Mouse (Mus musculus) kidney, embryonic 16.5 days (tissue): ENCODE data around the gene Flywch1. TPM values are rescaled to one million over a fixed set of nuclear protein-coding genes. Genes with fewer than 3 reads are reported as not detected.

ENCODE experiments used
- ATAC-seq: fragments of 200-750 bp; cut with Nextera tagmentation; 2 replicates; pipeline ENCODE4 v1.8.0; 2017; ENCODE audit warnings: moderate TSS enrichment; ENCODE audit not compliant: low FRiP score, low TSS enrichment
- H3K27ac ChIP-seq: fragments of 300-500 bp; sonication (generic); 2 replicates; pipeline ENCODE4 v1.5.1; 2014; ENCODE audit warnings: low read length
- H3K27me3 ChIP-seq: fragments of 300-500 bp; sonication (generic); 2 replicates; pipeline ENCODE4 v1.6.1; 2014; ENCODE audit warnings: low read length, control low read depth, mixed read lengths; ENCODE audit not compliant: insufficient read depth
- H3K36me3 ChIP-seq: fragments of 300-500 bp; sonication (generic); 2 replicates; pipeline ENCODE4 v1.6.1; 2014; ENCODE audit warnings: low read length, control low read depth, mixed read lengths; ENCODE audit not compliant: insufficient read depth
- H3K4me1 ChIP-seq: fragments of 300-500 bp; sonication (generic); 2 replicates; pipeline ENCODE4 v1.6.1; 2014; ENCODE audit warnings: low read length, control low read depth, mixed read lengths; ENCODE audit not compliant: insufficient read depth
- H3K4me2 ChIP-seq: fragments of 300-500 bp; sonication (generic); replicated peaks from 2 replicates; pipeline ENCODE4 v1.6.1; 2014; ENCODE audit warnings: low read depth, low read length
- H3K4me3 ChIP-seq: fragments of 300-500 bp; sonication (generic); 2 replicates; pipeline ENCODE4 v1.5.1; 2014; ENCODE audit warnings: mild to moderate bottlenecking, low read length
- H3K9ac ChIP-seq: fragments of 300-500 bp; sonication (generic); replicated peaks from 2 replicates; pipeline ENCODE4 v1.6.1; 2014; ENCODE audit warnings: low read length
- H3K9me3 ChIP-seq: fragments of 300-500 bp; sonication (generic); 2 replicates; pipeline ENCODE4 v1.6.1; 2016; ENCODE audit warnings: low read length, control low read depth
- WGBS: fragments of 180-500 bp; shearing (Covaris S2); extraction: QIAGEN DNeasy Blood & Tissue Kit; methylation state at CpG from one replicate; pipeline ENCODE4 v1.1.7; 2014; 5-methylcytosine and 5-hydroxymethylcytosine counted together
- polyA plus RNA-seq: library from polyadenylated mRNA; unstranded; fragments of >200 nt; fragmentation: Nextera tagmentation; extraction: Ambion mirVana; gene quantifications from 2 replicates; pipeline ENCODE4 v1.2.1, GENCODE M21; 2015

Gene Flywch1
- polyA plus RNA-seq, 1 experiment from 2014 or later, result 104 TPM

DNA sequence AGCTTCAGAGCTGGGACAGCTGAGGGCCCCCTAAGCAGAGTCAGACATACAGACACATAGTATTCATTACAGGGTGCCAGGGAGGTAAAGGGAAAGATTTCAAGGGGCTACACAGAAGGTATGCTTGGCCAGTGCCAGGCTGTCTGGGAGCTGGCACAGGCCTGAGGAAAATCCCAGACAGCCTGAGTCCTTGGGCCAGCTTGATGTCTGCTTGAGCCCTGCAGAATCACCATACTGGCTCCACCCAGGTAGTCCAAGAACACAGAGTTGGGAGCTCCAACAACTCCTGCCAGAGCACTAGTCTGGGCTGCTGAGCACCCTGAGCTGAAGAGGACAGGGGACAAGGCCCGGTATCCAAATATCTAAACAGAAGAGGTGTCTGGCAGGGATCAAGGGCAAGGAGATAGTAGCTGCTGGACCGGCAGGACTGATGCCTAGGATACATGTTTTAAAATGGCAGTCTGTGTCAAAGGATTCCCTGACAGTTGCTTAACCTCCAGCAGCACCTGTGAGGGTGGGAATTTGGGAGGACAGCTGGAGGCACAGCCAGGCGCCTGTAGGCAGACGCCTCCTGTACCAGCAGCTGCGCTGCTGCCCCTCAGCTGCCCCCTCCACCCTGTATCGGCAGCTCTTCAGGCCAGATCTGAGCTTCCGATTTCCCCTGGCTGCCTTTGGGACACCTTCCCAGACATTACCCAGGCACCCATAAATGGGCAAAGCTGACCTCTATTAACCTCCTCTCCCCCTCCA lies 48.9 kb downstream of the Flywch1 start, which contains the start of gene 1520401A03Rik:
Gene 1520401A03Rik (minus strand): TSS at position 408 of the 750 bp plus-strand sequence.
- Histone ChIP-seq H3K9ac (no peak within 1 kb of the TSS), H3K27me3 (no peaks in the 10 kb centered on the region), H3K4me3 (no peak within 1 kb of the TSS), H3K36me3 (no peaks in the 10 kb centered on the region), H3K4me1 (peaks cover 12% of the 10 kb centered on the region), H3K27ac (no peak within 1 kb of the TSS), H3K4me2 (no peak within 1 kb of the TSS), H3K9me3 (no peaks in the 10 kb centered on the region)
- ATAC-seq, result no peak
- 75% methylated on average over 7 of the region's 7 CpGs for WGBS

DNA sequence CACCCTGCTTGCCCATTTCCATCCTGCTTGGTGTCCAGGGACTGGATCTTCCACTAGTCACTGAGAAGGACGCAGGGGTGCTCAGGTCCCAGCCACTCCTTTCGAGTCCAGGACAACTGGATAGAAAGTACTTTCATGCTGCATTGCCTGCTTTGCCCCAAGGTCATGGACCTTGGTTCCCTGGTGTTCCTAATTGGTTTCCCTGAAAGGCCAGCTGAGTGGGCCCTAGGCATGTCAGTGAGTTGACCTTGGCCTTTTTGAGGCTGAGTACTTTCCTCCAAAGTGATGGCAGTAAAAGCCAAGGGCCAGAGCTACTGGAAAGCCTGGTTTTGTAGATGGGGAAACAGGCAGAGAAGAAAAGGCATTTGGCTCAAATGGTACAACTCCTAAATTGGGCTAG lies 49.5 kb downstream of the Flywch1 start:
- no peak overlapping the region for H3K9ac ChIP-seq
- no peak for ATAC-seq
- H3K4me1 ChIP-seq, result peaks cover 6% of the 10 kb centered on the region
- H3K36me3 ChIP-seq, result no peaks in the 10 kb centered on the region
- H3K27ac ChIP-seq, result no peak overlapping the region
- no peak overlapping the region for H3K4me2 ChIP-seq
- H3K9me3 ChIP-seq, result no peaks in the 10 kb centered on the region
- H3K27me3 ChIP-seq, result no peaks in the 10 kb centered on the region
- no peak overlapping the region for H3K4me3 ChIP-seq
- WGBS, result 84% methylated on average over 2 of the region's 2 CpGs

DNA sequence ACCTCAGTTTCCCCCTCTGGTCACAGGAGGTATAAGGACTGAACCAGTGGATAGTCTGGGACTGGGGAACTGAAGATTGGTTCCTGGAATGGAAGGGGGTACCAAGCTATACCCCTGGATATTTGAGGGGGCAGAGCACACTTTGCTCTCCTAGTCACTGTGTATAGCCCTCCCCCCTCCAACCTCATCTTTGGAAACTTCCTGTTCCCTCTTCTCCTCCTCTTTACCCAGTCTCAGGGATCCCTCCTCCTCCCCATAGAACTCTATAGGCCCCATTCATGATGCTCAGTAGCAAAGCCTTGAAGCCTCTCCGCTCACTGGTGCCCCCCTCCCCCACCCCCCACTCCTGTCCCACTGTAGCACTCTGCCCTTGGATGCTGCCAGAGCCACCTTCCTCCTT lies 51.9 kb downstream of the Flywch1 start:
- H3K27ac ChIP-seq, result no peak overlapping the region
- no peak overlapping the region for H3K9ac ChIP-seq
- ATAC-seq, result no peak
- no peaks in the 10 kb centered on the region for H3K36me3 ChIP-seq
- H3K4me1 ChIP-seq, result no peaks in the 10 kb centered on the region
- no peak overlapping the region for H3K4me3 ChIP-seq
- H3K9me3 ChIP-seq, result no peaks in the 10 kb centered on the region
- H3K4me2 ChIP-seq, result no peak overlapping the region
- H3K27me3 ChIP-seq, result no peaks in the 10 kb centered on the region
- 38% methylated on average over 1 of the region's 1 CpGs for WGBS

DNA sequence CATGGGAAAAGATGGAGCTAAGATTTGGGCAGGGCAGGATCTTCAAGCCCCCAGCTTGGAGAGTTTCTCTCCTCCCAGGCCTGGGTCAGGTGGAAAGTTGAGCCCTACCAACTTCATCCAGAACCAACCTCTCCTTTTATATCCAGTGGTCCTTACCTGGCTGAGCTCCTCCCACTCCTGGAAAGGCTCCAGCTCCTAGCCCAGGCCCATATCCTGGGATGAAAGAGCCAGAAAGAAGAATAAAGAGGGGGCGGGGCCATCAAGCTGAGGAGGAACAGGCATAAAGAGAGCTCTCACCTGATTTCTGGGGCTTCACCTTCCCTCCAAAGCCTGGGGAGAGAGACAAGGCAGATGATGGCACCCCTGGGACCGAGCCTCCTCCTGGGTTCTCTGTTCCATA lies 54.4 kb downstream of the Flywch1 start:
- 61% methylated on average over 2 of the region's 2 CpGs for WGBS
- H3K36me3 ChIP-seq, result no peaks in the 10 kb centered on the region
- H3K4me3 ChIP-seq, result no peak overlapping the region

DNA sequence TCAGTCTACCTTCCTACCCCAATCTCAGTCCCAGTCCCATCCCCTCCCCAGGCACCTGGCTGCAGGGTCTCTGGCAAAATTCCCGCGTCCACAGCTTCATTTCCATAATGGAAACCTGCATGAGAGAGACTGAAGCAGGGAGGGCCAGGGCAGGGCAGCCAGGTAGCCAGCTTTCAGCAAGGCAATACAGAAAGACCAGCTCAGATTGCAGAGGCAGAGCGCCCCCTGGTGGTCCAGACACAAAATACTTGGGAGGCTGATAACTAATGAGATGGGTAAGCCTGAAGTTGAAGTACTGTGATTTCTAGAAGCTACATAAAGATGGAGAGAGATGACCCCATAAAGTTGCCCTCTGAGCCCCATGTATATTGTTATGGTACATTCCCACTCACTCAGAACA lies 65.2 kb downstream of the Flywch1 start:
- no peak overlapping the region for H3K4me3 ChIP-seq
- no peaks in the 10 kb centered on the region for H3K9me3 ChIP-seq
- H3K36me3 ChIP-seq, result no peaks in the 10 kb centered on the region
- H3K27ac ChIP-seq, result no peak overlapping the region
- no peaks in the 10 kb centered on the region for H3K4me1 ChIP-seq
- H3K9ac ChIP-seq, result no peak overlapping the region
- 3% methylated on average over 3 of the region's 3 CpGs for WGBS
- ATAC-seq, result peak; percentile 25
- H3K27me3 ChIP-seq, result peaks cover under 1% of the 10 kb centered on the region; the same call in 1 of the 2 replicates
- H3K4me2 ChIP-seq, result no peak overlapping the region

More for the DNA sequence above, 54.4 kb downstream of the Flywch1 start:
- ATAC-seq, result no peak; the same call in 1 of the 2 replicates
- Histone ChIP-seq H3K27me3 (no peaks in the 10 kb centered on the region), H3K9ac (no peak overlapping the region), H3K4me1 (no peaks in the 10 kb centered on the region), H3K9me3 (no peaks in the 10 kb centered on the region), H3K4me2 (no peak overlapping the region), H3K27ac (no peak overlapping the region)

DNA sequence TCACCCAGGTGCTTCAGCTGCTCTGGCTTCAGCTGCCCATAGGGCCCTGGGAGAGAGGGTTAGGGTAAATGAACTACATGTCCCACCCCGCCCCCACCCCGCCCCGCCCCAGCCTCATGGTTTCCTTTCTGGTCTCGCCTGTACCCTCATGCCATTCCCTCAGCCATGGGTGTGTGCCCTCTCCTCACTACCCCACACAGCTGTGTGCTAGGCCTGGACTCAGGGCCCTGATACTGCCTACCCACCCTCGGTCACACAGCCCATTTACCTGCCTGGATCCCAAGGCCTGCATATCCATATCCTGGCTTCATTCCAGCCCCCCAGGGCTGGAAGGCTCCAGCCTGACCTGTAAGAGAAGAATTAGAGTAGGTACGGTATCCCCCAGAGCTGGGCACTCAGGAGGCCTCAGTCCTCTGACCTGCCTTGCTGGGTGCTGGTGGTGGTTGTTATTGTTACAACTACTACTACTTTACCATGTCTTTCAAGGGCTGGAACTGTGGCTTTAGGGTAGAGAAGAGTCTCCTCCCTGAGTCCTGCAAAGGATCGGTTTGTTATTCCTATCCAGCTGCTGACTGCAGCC lies 65.8 kb downstream of the Flywch1 start:
- Histone ChIP-seq H3K9me3 (no peaks in the 10 kb centered on the region), H3K27me3 (peaks cover 6% of the 10 kb centered on the region; the same call in 1 of the 2 replicates), H3K9ac (no peak overlapping the region), H3K4me3 (no peak overlapping the region), H3K36me3 (no peaks in the 10 kb centered on the region), H3K4me2 (no peak overlapping the region), H3K27ac (no peak overlapping the region), H3K4me1 (no peaks in the 10 kb centered on the region)
- WGBS, result 74% methylated on average over 7 of the region's 7 CpGs
- peak; percentile 64 for ATAC-seq

DNA sequence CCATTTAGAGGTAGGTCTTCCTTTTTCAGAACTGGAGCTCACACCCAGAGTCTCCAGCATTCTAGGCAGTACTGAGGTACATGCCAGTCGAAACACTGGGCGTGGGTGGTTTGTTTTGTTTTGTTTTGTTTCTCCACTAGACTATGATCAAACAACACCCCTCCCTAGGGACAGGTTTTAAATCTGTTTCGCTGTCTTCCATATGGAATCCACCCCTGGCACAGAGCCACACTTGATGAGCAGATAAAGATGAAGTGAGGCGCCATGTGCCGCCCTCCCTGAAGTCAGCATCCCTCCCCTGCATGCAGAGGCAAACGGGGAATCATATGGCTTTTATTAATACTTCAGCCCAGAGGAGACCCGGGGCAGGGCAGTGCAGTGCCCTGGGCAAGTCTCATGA lies 66.7 kb downstream of the Flywch1 start:
- no peak for ATAC-seq
- H3K9me3 ChIP-seq, result no peaks in the 10 kb centered on the region
- no peak overlapping the region for H3K4me3 ChIP-seq
- no peaks in the 10 kb centered on the region for H3K4me1 ChIP-seq
- H3K4me2 ChIP-seq, result no peak overlapping the region
- H3K9ac ChIP-seq, result no peak overlapping the region
- H3K27me3 ChIP-seq, result peaks cover 10% of the 10 kb centered on the region; the same call in 1 of the 2 replicates
- 39% methylated on average over 7 of the region's 7 CpGs for WGBS
- no peaks in the 10 kb centered on the region for H3K36me3 ChIP-seq
- no peak overlapping the region for H3K27ac ChIP-seq

DNA sequence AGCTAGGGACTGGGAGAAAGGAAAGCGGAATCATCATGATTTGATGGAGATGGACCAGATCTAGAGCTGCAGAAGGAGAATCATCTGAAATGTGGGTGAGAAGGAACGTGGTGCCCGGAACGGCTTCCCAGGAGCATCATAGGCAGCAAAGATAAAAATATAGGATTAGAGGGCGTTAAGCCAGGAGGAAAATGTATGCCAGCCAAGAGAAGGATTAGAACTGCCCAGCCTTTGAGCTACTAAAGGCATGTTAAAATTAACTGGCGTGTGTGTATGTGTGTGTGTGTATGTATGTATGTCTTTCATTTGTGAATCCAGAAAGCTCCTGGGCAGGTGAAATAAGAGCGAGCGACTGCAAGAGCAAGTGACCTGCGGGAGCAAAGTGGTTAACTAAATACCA lies 68.1 kb downstream of the Flywch1 start:
- Histone ChIP-seq H3K36me3 (no peaks in the 10 kb centered on the region), H3K9ac (no peak overlapping the region), H3K9me3 (no peaks in the 10 kb centered on the region), H3K4me2 (no peak overlapping the region), H3K27me3 (peaks cover 12% of the 10 kb centered on the region; the same call in 1 of the 2 replicates), H3K4me1 (peaks cover 12% of the 10 kb centered on the region), H3K27ac (no peak overlapping the region), H3K4me3 (no peak overlapping the region)
- 83% methylated on average over 9 of the region's 9 CpGs for WGBS
- no peak for ATAC-seq
